Mouse (Mus musculus) CH12.LX (cell line): ENCODE measurements at regions not wholly inside any gene's neighbourhood (a gene's known extent, or its start where the extent isn't known, plus 50 kb on each side); places are given as distances from the start of the nearest gene placed in this dataset.

Source experiments
- DNase-seq: peaks from one replicate; pipeline ENCODE4 v3.0.0-alpha.2; 2013; ENCODE audit errors: extremely low read depth
- H3K27ac ChIP-seq: 2 replicates; pipeline ENCODE4 v1.5.1; 2012; ENCODE audit warnings: low read depth, mild to moderate bottlenecking, control low read depth, moderate library complexity; ENCODE audit not compliant: insufficient read depth
- H3K27me3 ChIP-seq: replicated peaks from 2 replicates; pipeline ENCODE3; 2012; ENCODE audit warnings: inconsistent platforms
- H3K36me3 ChIP-seq, 2 experiments: replicated peaks in 1 of 2; 2 replicates each; pipeline versions ENCODE3 to v1.6.1; 2012; ENCODE audit warnings: inconsistent platforms in 1 of 2, low read length in 1 of 2, mild to moderate bottlenecking in 1 of 2, mixed read lengths in 1 of 2, moderate library complexity in 1 of 2; ENCODE audit not compliant: control insufficient read depth in 1 of 2, insufficient read depth in 1 of 2
- H3K4me1 ChIP-seq, 2 experiments: 2 replicates each; pipeline ENCODE4 v1.6.1; 2012; ENCODE audit warnings: inconsistent platforms in 1 of 2, moderate library complexity in 1 of 2; ENCODE audit not compliant: insufficient read depth in 2 of 2, control insufficient read depth in 1 of 2
- H3K4me2 ChIP-seq: 2 replicates; pipeline ENCODE4 v1.6.1; 2012; ENCODE audit warnings: low read depth, mild to moderate bottlenecking, control low read depth; ENCODE audit not compliant: poor library complexity, insufficient read depth, severe bottlenecking
- H3K4me3 ChIP-seq, 3 experiments: fragments of 150-350 bp in 1 of 3; sonication (generic) in 1 of 3; replicated peaks in 1 of 3; 2 replicates each; pipeline versions ENCODE3 to v1.5.1; 2011 to 2012; ENCODE audit warnings: low read depth in 2 of 3, low read length in 2 of 3, mild to moderate bottlenecking in 2 of 3, moderate library complexity in 2 of 3, control low read depth in 1 of 3, improper control_type of control experiment in 1 of 3, inconsistent platforms in 1 of 3, mixed read lengths in 1 of 3; ENCODE audit not compliant: poor library complexity in 1 of 3
- H3K79me2 ChIP-seq: replicated peaks from 2 replicates; pipeline ENCODE4 v1.6.1; 2012; ENCODE audit warnings: mild to moderate bottlenecking, moderate library complexity; ENCODE audit not compliant: control insufficient read depth, poor library complexity, insufficient read depth, severe bottlenecking; ENCODE audit errors: extremely low read depth
- H3K9ac ChIP-seq: 2 replicates; pipeline ENCODE4 v1.6.1; 2012; ENCODE audit warnings: low read depth, mild to moderate bottlenecking, control low read depth, moderate library complexity; ENCODE audit not compliant: insufficient read depth
- H3K9me3 ChIP-seq: replicated peaks from 2 replicates; pipeline ENCODE3; 2012; ENCODE audit warnings: low read length, inconsistent platforms, mixed read lengths
- CHD1 ChIP-seq: IDR thresholded peaks from 2 replicates; pipeline ENCODE4 v1.6.1; 2012; ENCODE audit warnings: low read depth, low read length, improper control_type of control experiment, inconsistent platforms
- CHD2 ChIP-seq: IDR thresholded peaks from 2 replicates; pipeline ENCODE4 v1.6.1; 2011; ENCODE audit warnings: low read length, improper control_type of control experiment
- E2F4 ChIP-seq: IDR thresholded peaks from 2 replicates; pipeline ENCODE4 v1.6.1; 2011; ENCODE audit warnings: low read depth, low read length, improper control_type of control experiment; ENCODE audit not compliant: insufficient replicate concordance
- GABPA ChIP-seq: IDR thresholded peaks from 2 replicates; pipeline ENCODE4 v1.6.1; 2012; ENCODE audit warnings: low read depth, low read length, improper control_type of control experiment, inconsistent platforms; ENCODE audit not compliant: insufficient replicate concordance
- JUND ChIP-seq: conservative IDR thresholded peaks from 2 replicates; pipeline ENCODE4 v1.6.1; 2011; ENCODE audit warnings: low read depth, low read length, improper control_type of control experiment
- MAFK ChIP-seq: IDR thresholded peaks from 2 replicates; pipeline ENCODE4 v1.6.1; 2011; ENCODE audit warnings: low read length, improper control_type of control experiment; ENCODE audit not compliant: insufficient replicate concordance
- MAX ChIP-seq: IDR thresholded peaks from 2 replicates; pipeline ENCODE4 v1.6.1; 2011; ENCODE audit warnings: low read length, improper control_type of control experiment
- MEF2A ChIP-seq: IDR thresholded peaks from 2 replicates; pipeline ENCODE4 v1.6.1; 2014; ENCODE audit warnings: low read depth, mild to moderate bottlenecking, inconsistent platforms, low read length, improper control_type of control experiment, borderline replicate concordance
- NRF1 ChIP-seq: IDR thresholded peaks from 2 replicates; pipeline ENCODE4 v1.6.1; 2014; ENCODE audit warnings: low read depth, mild to moderate bottlenecking, inconsistent platforms, low read length, improper control_type of control experiment, moderate library complexity
- PAX5 ChIP-seq: IDR thresholded peaks from 2 replicates; pipeline ENCODE4 v1.6.1; 2012; ENCODE audit warnings: low read length, inconsistent platforms, mixed read lengths
- POLR2AphosphoS2 ChIP-seq: IDR thresholded peaks from 2 replicates; pipeline ENCODE4 v1.6.1; 2011; ENCODE audit warnings: low read depth, low read length, improper control_type of control experiment
- RAD21 ChIP-seq: IDR thresholded peaks from 2 replicates; pipeline ENCODE4 v1.6.1; 2011; ENCODE audit warnings: low read depth, mild to moderate bottlenecking, low read length, improper control_type of control experiment, moderate library complexity
- UBTF ChIP-seq: IDR thresholded peaks from 2 replicates; pipeline ENCODE4 v1.6.1; 2012; ENCODE audit warnings: low read depth, mild to moderate bottlenecking, inconsistent platforms, low read length, improper control_type of control experiment, moderate library complexity
- USF1 ChIP-seq: IDR thresholded peaks from 2 replicates; pipeline ENCODE4 v1.6.1; 2014; ENCODE audit warnings: low read depth, mild to moderate bottlenecking, inconsistent platforms, low read length, improper control_type of control experiment
- ZC3H11A ChIP-seq: IDR thresholded peaks from 2 replicates; pipeline ENCODE4 v1.6.1; 2012; ENCODE audit warnings: low read depth, mild to moderate bottlenecking, inconsistent platforms, low read length, improper control_type of control experiment
- ZMIZ1 ChIP-seq: IDR thresholded peaks from 2 replicates; pipeline ENCODE4 v1.6.1; 2012; ENCODE audit warnings: low read depth, mild to moderate bottlenecking, inconsistent platforms, low read length, improper control_type of control experiment
- dilution Hi-C: fragments of 300-500 bp; cut with MboI; formaldehyde crosslinking; loops from 2 replicates; pipeline ENCODE4 v1.14.3; 2020; ENCODE audit warnings: low sequenced_read_pairs; ENCODE audit not compliant: extremely low pct_unique_long_range_greater_than_20kb, extremely low pct_ligation_motif_present
- in situ Hi-C: fragments of 300-500 bp; cut with MboI; formaldehyde crosslinking; loops from 3 replicates; pipeline ENCODE4 v1.14.3; 2019; ENCODE audit warnings: low sequenced_read_pairs, low pct_ligation_motif_present, low pct_unique_long_range_greater_than_20kb, mixed read lengths

- Histone ChIP-seq H3K79me2 (no peaks in the 10 kb centered on the region), H3K27me3 (no peaks in the 10 kb centered on the region), H3K4me3 (no peak overlapping the region), H3K9me3 (no peaks in the 10 kb centered on the region), H3K4me2 (no peak overlapping the region), H3K27ac (no peak overlapping the region), H3K9ac (no peak overlapping the region), H3K36me3 (no peaks in the 10 kb centered on the region), H3K4me1 (no peaks in the 10 kb centered on the region)
- TF ChIP-seq PAX5 (no peak), ZMIZ1 (no peak), POLR2AphosphoS2 (no peak), USF1 (no peak), E2F4 (no peak), UBTF (no peak), JUND (no peak), CHD2 (no peak), RAD21 (no peak), MAFK (no peak)
- no peak for DNase-seq
- in situ Hi-C loops, result no loop called here
- dilution Hi-C loops, result no loop called here
These were observed 286.2 kb upstream of the Ddhd1 start for GRCm38 (mm10) chr14:45944101-45944500.

DNA sequence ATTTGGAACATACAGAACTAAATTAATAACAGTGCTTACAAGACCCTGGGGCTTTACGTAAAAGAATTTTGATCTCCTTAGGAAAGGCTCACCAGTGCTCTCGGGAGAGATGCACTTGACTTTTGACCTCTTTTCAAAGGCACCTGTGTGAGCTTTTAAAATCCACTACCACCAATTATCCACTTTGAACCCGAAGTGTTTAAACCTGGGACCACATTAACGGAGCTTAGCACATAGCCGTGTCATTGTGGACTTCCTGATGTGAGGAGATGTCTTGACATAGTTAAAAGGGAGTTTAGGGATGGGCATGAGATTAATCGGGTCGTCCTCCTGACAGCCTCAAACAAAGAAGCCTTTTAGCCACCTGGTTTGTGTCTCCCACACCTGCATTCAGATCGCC, 286.6 kb upstream of the Ddhd1 start:
- H3K27me3 ChIP-seq, result no peaks in the 10 kb centered on the region
- TF ChIP-seq RAD21 (no peak), MEF2A (no peak), CHD1 (no peak), ZC3H11A (no peak), MAFK (no peak), GABPA (no peak), CHD2 (no peak), NRF1 (no peak), MAX (no peak)
- no peak overlapping the region for H3K4me3 ChIP-seq
- dilution Hi-C loops, result no loop called here
- in situ Hi-C loops, result no loop called here
- H3K9me3 ChIP-seq, result no peaks in the 10 kb centered on the region
- H3K36me3 ChIP-seq, result no peaks in the 10 kb centered on the region
- no peak overlapping the region for H3K9ac ChIP-seq
- DNase-seq, result no peak
- no peak overlapping the region for H3K27ac ChIP-seq
- no peak overlapping the region for H3K4me2 ChIP-seq
- no peaks in the 10 kb centered on the region for H3K4me1 ChIP-seq
- H3K79me2 ChIP-seq, result no peaks in the 10 kb centered on the region
